25 mouse cellular contexts compared by ENCODE assay signal in the genomic region with DNA sequence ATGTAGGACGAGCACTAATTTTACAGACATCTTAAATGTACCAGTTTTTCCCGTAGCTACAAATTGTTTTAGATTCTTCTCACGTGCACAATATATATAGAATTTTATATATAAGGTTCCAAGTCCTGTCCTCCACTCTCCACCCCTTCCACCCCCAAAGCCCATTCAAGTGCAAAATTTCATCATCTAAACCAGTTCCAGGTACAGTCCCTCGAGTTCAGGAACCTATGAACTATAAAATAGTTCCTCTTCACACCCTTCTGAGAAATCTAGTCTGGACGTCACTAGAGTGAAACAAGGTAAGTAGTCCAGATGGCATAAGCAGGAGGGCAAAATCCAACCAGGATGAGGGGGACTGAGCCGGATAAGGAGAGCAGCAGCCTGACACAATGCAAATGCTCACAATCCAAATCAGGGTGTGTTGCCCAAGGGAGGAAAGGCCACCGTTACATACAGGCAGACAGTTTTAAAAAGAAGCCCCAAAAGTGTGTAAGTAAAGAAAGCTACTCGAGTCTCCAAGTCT. TPM values are rescaled to one million over a fixed set of nuclear protein-coding genes. Genes with fewer than 3 reads are reported as not detected.
DNase-seq lines count a peak whose midpoint lies in the region; ATAC-seq and TF ChIP-seq lines count a peak whose summit lies in the region.
"Had no signal": no experiment of that assay in that cellular context is flagged by ENCODE, and none has a peak within 500 bp of the region (broad histone marks: within the 10 kb centered on the region; RNA-seq: fewer than 3 reads in every experiment).

No protein-coding gene starts in this region.

- H3K4me2 ChIP-seq in midbrain, embryonic 11.5 days = no peak overlapping the region
- H3K4me2 ChIP-seq: embryonic facial prominence, embryonic 13.5 days; embryonic facial prominence, embryonic 15.5 days; forebrain, embryonic 12.5 days had no signal

- H3K36me3 ChIP-seq in midbrain, embryonic 11.5 days (ENCODE audit: control insufficient read depth, insufficient read depth, low read length) = no peaks in the 10 kb centered on the region
- H3K36me3 ChIP-seq in midbrain, embryonic 10.5 days = no peaks in the 10 kb centered on the region
- H3K36me3 ChIP-seq in small intestine, adult 2 months (ENCODE audit: control insufficient read depth, insufficient read depth, low read length) = no peaks in the 10 kb centered on the region
- H3K36me3 ChIP-seq: embryonic facial prominence, embryonic 13.5 days; embryonic facial prominence, embryonic 15.5 days; forebrain, embryonic 10.5 days; forebrain, embryonic 12.5 days; G1E had no signal

- TF ChIP-seq CTCF in small intestine, adult 2 months (IDR thresholded peaks at IDR 0.05; ENCODE audit: extremely low read depth, insufficient read length, insufficient replicate concordance, low read depth, low read length) = no peak

- H3K27ac ChIP-seq in midbrain, embryonic 11.5 days (ENCODE audit: low read depth, low read length) = no peak overlapping the region
- H3K27ac ChIP-seq in midbrain, embryonic 10.5 days (replicated peaks) = no peak overlapping the region
- H3K27ac ChIP-seq in small intestine, adult 2 months (ENCODE audit: insufficient read depth, low read depth, low read length) = peak overlapping the region; percentile 39
- H3K27ac ChIP-seq: embryonic facial prominence, embryonic 13.5 days; embryonic facial prominence, embryonic 15.5 days; forebrain, embryonic 10.5 days; forebrain, embryonic 12.5 days had no signal

- no peaks in the 10 kb centered on the region for H3K9me3 ChIP-seq in midbrain, embryonic 11.5 days (ENCODE audit: control insufficient read depth, low read length)
- H3K9me3 ChIP-seq in midbrain, embryonic 10.5 days (replicated peaks) = no peaks in the 10 kb centered on the region
- H3K9me3 ChIP-seq: embryonic facial prominence, embryonic 13.5 days; embryonic facial prominence, embryonic 15.5 days; forebrain, embryonic 10.5 days; forebrain, embryonic 12.5 days; G1E had no signal

- peak; percentile 74 for DNase-seq in midbrain, embryonic 11.5 days (ENCODE audit: low spot score, missing footprints)
- DNase-seq in midbrain, embryonic 10.5 days (ENCODE audit: low spot score) = no peak
- peak; percentile 17 to 38 for DNase-seq in B cell, adult 2 months
- DNase-seq in T-cell, adult 2 months (ENCODE audit: low spot score) = no peak
- DNase-seq in embryo, embryonic 10 days (ENCODE audit: low spot score) = no peak
- DNase-seq: adrenal gland, adult 2 months; adrenal gland, postnatal 10 days; adrenal gland, postnatal 25 days; cerebellum, adult 11 months; cerebellum, adult 18-20 months; cerebellum, adult 8-10 months; cerebellum, adult 9-11 months; cerebellum, postnatal 14 days; embryo, embryonic 11 days had no signal

- TF ChIP-seq POLR2A in small intestine, adult 2 months (IDR thresholded peaks at IDR 0.05; ENCODE audit: low read depth, low read length) = no peak

- peaks cover 2% of the 10 kb centered on the region; the same call in 1 of the 2 replicates for H3K4me1 ChIP-seq in midbrain, embryonic 11.5 days (ENCODE audit: control insufficient read depth, insufficient read depth, low read length)
- H3K4me1 ChIP-seq in midbrain, embryonic 10.5 days = peaks cover 12% of the 10 kb centered on the region
- H3K4me1 ChIP-seq in small intestine, adult 2 months (ENCODE audit: control insufficient read depth, insufficient read depth, insufficient read length, low read length) = peaks cover 19% of the 10 kb centered on the region; the same call in 1 of the 2 replicates

- 83% methylated on average over 8 of the region's 8 CpGs for WGBS in midbrain, embryonic 11.5 days
- 78% methylated on average over 8 of the region's 8 CpGs for WGBS in midbrain, embryonic 10.5 days
- WGBS in small intestine, adult 2 months = 50% methylated on average over 8 of the region's 8 CpGs

- H3K27me3 ChIP-seq in midbrain, embryonic 11.5 days (ENCODE audit: control insufficient read depth, insufficient read depth, low read length) = no peaks in the 10 kb centered on the region
- H3K27me3 ChIP-seq in midbrain, embryonic 10.5 days (ENCODE audit: low read depth, poor library complexity, severe bottlenecking) = peaks cover 4% of the 10 kb centered on the region; the same call in 1 of the 2 replicates
- no peaks in the 10 kb centered on the region for H3K27me3 ChIP-seq in small intestine, adult 2 months (ENCODE audit: control insufficient read depth, insufficient read depth, low read length)
- H3K27me3 ChIP-seq: embryonic facial prominence, embryonic 13.5 days; embryonic facial prominence, embryonic 15.5 days; forebrain, embryonic 12.5 days; Patski had no signal

- no peak overlapping the region for H3K9ac ChIP-seq in midbrain, embryonic 11.5 days (ENCODE audit: low read length)
- H3K9ac ChIP-seq: embryonic facial prominence, embryonic 13.5 days; embryonic facial prominence, embryonic 15.5 days; forebrain, embryonic 12.5 days had no signal

- H3K4me3 ChIP-seq in midbrain, embryonic 11.5 days (ENCODE audit: low read depth, low read length) = no peak overlapping the region
- H3K4me3 ChIP-seq in midbrain, embryonic 10.5 days = no peak overlapping the region
- no peak overlapping the region for H3K4me3 ChIP-seq in small intestine, adult 2 months (ENCODE audit: low read depth, low read length)
- H3K4me3 ChIP-seq: embryonic facial prominence, embryonic 13.5 days; embryonic facial prominence, embryonic 15.5 days; erythroblast, embryonic 14.5 days; forebrain, embryonic 10.5 days; forebrain, embryonic 12.5 days had no signal

- no peak for ATAC-seq in midbrain, embryonic 11.5 days (ENCODE audit: low FRiP score)
- no peak for ATAC-seq in megakaryocyte-erythroid progenitor cell, adult 5-6 weeks (replicated peaks; ENCODE audit: low FRiP score, low TSS enrichment, poor library complexity, severe bottlenecking)
- ATAC-seq: forebrain, embryonic 14.5 days; forebrain, embryonic 16.5 days; Patski had no signal

RNA-seq across cellular contexts. Expression of gene B4galt1, which starts 4.1 kb away (rescaled TPM):
- 13.8 and 14.9 TPM in 2 replicates for polyA plus RNA-seq in midbrain, embryonic 11.5 days (2014; fragmentation: Nextera tagmentation; extraction: Ambion mirVana)
- 18.3 and 18.4 TPM in 2 replicates for polyA plus RNA-seq in midbrain, embryonic 10.5 days (2016; fragmentation: Nextera tagmentation; extraction: Ambion mirVana)
- 71.3 and 79.4 TPM in 2 replicates for polyA plus RNA-seq in small intestine, adult 2 months (2012; rRNA removed)
- 30.8 and 35.1 TPM in 2 replicates for total RNA-seq in megakaryocyte-erythroid progenitor cell, adult 5-6 weeks (2014; fragmentation: Nextera tagmentation)
- 14.4 and 20.5 TPM in 2 replicates for total RNA-seq in megakaryocyte-erythroid progenitor cell, adult 5-6 weeks (2017)

Comparison
In these comparisons a context has a peak if more than half of its experiments do, and no peak if none do; other contexts are left out.
1. DNase-seq: peak in midbrain, embryonic 11.5 days (single experiment) and B cell, adult 2 months (2 of 2); none in midbrain, embryonic 10.5 days (single experiment), T-cell, adult 2 months (single experiment) and embryo, embryonic 10 days (single experiment).